Mouse (Mus musculus) mouse trophoblast stem cell (cell line): ENCODE measurements around the gene Ppp3ca.
"Not testable (repeated sequence)": the region's sequence is repeated elsewhere in the genome, so short reads cannot be mapped to it uniquely, and the experiment has no call there.

Experiments
- in situ Hi-C, 2 experiments: fragments of 300-500 bp; cut with MseI, MboI; formaldehyde crosslinking; loops; 2 replicates in 1 of 2; 3 replicates in 1 of 2; pipeline ENCODE4 v1.15.1; 2025

The Ppp3ca gene

GRCm38 (mm10) chr3:136686429-136686828 is 16.5 kb downstream of the Ppp3ca start:
- in situ Hi-C loops = no loop called here

- in situ Hi-C loops = no loop called here
These were observed 18.2 kb downstream of the Ppp3ca start for GRCm38 (mm10) chr3:136688101-136688586.

GRCm38 (mm10) chr3:136689793-136690543 is 20.0 kb downstream of the Ppp3ca start:
- in situ Hi-C loops = no loop called here

- in situ Hi-C loops = no loop called here
These were observed 22.1 kb downstream of the Ppp3ca start for GRCm38 (mm10) chr3:136691984-136692383.

GRCm38 (mm10) chr3:136693547-136693946 is 23.6 kb downstream of the Ppp3ca start:
- in situ Hi-C loops = no loop called here

GRCm38 (mm10) chr3:136697626-136698191 is 27.8 kb downstream of the Ppp3ca start:
- in situ Hi-C loops = no loop called here

GRCm38 (mm10) chr3:136699711-136700110 is 29.8 kb downstream of the Ppp3ca start:
- in situ Hi-C loops = not testable (repeated sequence)

- in situ Hi-C loops = no loop called here
These were observed 30.6 kb downstream of the Ppp3ca start for GRCm38 (mm10) chr3:136700447-136701009.

GRCm38 (mm10) chr3:136702861-136703260 is 32.9 kb downstream of the Ppp3ca start:
- in situ Hi-C loops = no loop called here

GRCm38 (mm10) chr3:136704515-136705247 is 34.8 kb downstream of the Ppp3ca start:
- in situ Hi-C loops = no loop called here

- in situ Hi-C loops = no loop called here
These were observed 36.1 kb downstream of the Ppp3ca start for GRCm38 (mm10) chr3:136706048-136706447.

- in situ Hi-C loops = no loop called here
These were observed 36.8 kb downstream of the Ppp3ca start for GRCm38 (mm10) chr3:136706771-136707170.

GRCm38 (mm10) chr3:136707222-136708019 is 37.5 kb downstream of the Ppp3ca start:
- in situ Hi-C loops = no loop called here

GRCm38 (mm10) chr3:136708230-136708629 is 38.3 kb downstream of the Ppp3ca start:
- in situ Hi-C loops = no loop called here

GRCm38 (mm10) chr3:136710310-136710906 is 40.5 kb downstream of the Ppp3ca start:
- in situ Hi-C loops = no loop called here

- in situ Hi-C loops = no loop called here
These were observed 44.5 kb downstream of the Ppp3ca start for GRCm38 (mm10) chr3:136714307-136715039.

GRCm38 (mm10) chr3:136716247-136716646 is 46.3 kb downstream of the Ppp3ca start:
- in situ Hi-C loops = no loop called here

- in situ Hi-C loops = no loop called here
These were observed 48.5 kb downstream of the Ppp3ca start for GRCm38 (mm10) chr3:136718412-136718811.

- in situ Hi-C loops = no loop called here
These were observed 51.3 kb downstream of the Ppp3ca start for GRCm38 (mm10) chr3:136721241-136721640.

GRCm38 (mm10) chr3:136721804-136722427 is 52.0 kb downstream of the Ppp3ca start:
- in situ Hi-C loops = no loop called here
